ENCODE assay signal across 20 mouse cellular contexts in the genomic region with DNA sequence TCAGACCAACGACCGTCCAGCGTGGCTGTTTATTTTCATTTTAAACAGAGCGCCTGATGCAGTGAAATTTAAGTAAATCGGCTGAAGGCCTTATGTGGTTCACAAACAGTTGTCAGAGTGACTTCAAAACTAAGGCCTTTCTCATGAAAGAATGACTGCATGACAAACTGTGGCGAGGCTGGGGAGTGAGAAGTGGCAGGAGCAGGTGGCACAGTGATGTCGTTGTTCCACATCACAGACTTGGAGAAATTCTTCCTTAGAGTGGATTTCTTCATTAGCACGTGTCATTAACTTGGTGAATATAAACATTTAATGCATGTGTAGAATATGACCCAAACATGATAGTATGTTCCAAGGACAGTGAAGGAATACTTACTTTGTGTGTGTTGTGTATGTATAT.
DNase-seq lines count a peak whose midpoint lies in the region; ATAC-seq lines count a peak whose summit lies in the region.
"Had no signal": no experiment of that assay in that cellular context is flagged by ENCODE, and none has a peak within 500 bp of the region (broad histone marks: within the 10 kb centered on the region; RNA-seq: fewer than 3 reads in every experiment).

No protein-coding gene starts in this region.

- no peaks in the 10 kb centered on the region for H3K9me3 ChIP-seq in embryonic facial prominence, embryonic 14.5 days (ENCODE audit: control insufficient read depth, low read length)
- H3K9me3 ChIP-seq in embryonic facial prominence, embryonic 10.5 days: no peaks in the 10 kb centered on the region
- no peaks in the 10 kb centered on the region for H3K9me3 ChIP-seq in intestine, embryonic 15.5 days
- no peaks in the 10 kb centered on the region for H3K9me3 ChIP-seq in intestine, embryonic 16.5 days (ENCODE audit: control insufficient read depth, low read length)
- H3K9me3 ChIP-seq in neural tube, embryonic 13.5 days: no peaks in the 10 kb centered on the region
- H3K9me3 ChIP-seq: embryonic facial prominence, embryonic 15.5 days; forebrain, embryonic 10.5 days; hindbrain, embryonic 10.5 days; hindbrain, embryonic 15.5 days had no signal

- no peak for ATAC-seq in embryonic facial prominence, embryonic 14.5 days (ENCODE audit: low read depth)
- no peak for ATAC-seq in intestine, embryonic 15.5 days
- no peak for ATAC-seq in intestine, embryonic 16.5 days
- no peak for ATAC-seq in neural tube, embryonic 13.5 days (ENCODE audit: low read depth)
- ATAC-seq in megakaryocyte-erythroid progenitor cell, adult 5-6 weeks (replicated peaks; ENCODE audit: low FRiP score, low TSS enrichment, poor library complexity, severe bottlenecking): no peak
- ATAC-seq: forebrain, embryonic 14.5 days had no signal

- H3K9ac ChIP-seq in embryonic facial prominence, embryonic 14.5 days (ENCODE audit: low read depth, low read length): no peak overlapping the region
- H3K9ac ChIP-seq in intestine, embryonic 15.5 days: no peak overlapping the region
- no peak overlapping the region for H3K9ac ChIP-seq in intestine, embryonic 16.5 days (ENCODE audit: low read depth, low read length)
- no peak overlapping the region for H3K9ac ChIP-seq in neural tube, embryonic 13.5 days
- H3K9ac ChIP-seq: embryonic facial prominence, embryonic 15.5 days; hindbrain, embryonic 15.5 days had no signal

- H3K4me3 ChIP-seq in embryonic facial prominence, embryonic 14.5 days (ENCODE audit: low read depth, low read length): no peak overlapping the region
- H3K4me3 ChIP-seq in embryonic facial prominence, embryonic 10.5 days: no peak overlapping the region
- H3K4me3 ChIP-seq in intestine, embryonic 15.5 days (replicated peaks): no peak overlapping the region
- H3K4me3 ChIP-seq in intestine, embryonic 16.5 days (ENCODE audit: low read length): no peak overlapping the region
- H3K4me3 ChIP-seq in neural tube, embryonic 13.5 days: no peak overlapping the region
- H3K4me3 ChIP-seq: embryonic facial prominence, embryonic 15.5 days; erythroblast, embryonic 14.5 days; forebrain, embryonic 10.5 days; heart, adult 2 months; hindbrain, embryonic 10.5 days; hindbrain, embryonic 15.5 days had no signal

- H3K27me3 ChIP-seq in embryonic facial prominence, embryonic 14.5 days (replicated peaks; ENCODE audit: control insufficient read depth, insufficient read depth, low read length): no peaks in the 10 kb centered on the region
- H3K27me3 ChIP-seq in embryonic facial prominence, embryonic 10.5 days (replicated peaks; ENCODE audit: low read depth, poor library complexity, severe bottlenecking): no peaks in the 10 kb centered on the region
- H3K27me3 ChIP-seq in intestine, embryonic 15.5 days (replicated peaks): no peaks in the 10 kb centered on the region
- H3K27me3 ChIP-seq in intestine, embryonic 16.5 days (replicated peaks; ENCODE audit: control insufficient read depth, insufficient read depth, low read length): no peaks in the 10 kb centered on the region
- no peaks in the 10 kb centered on the region for H3K27me3 ChIP-seq in neural tube, embryonic 13.5 days
- H3K27me3 ChIP-seq: embryonic facial prominence, embryonic 15.5 days; hindbrain, embryonic 15.5 days had no signal

- H3K4me2 ChIP-seq in embryonic facial prominence, embryonic 14.5 days (ENCODE audit: low read depth, low read length): no peak overlapping the region
- no peak overlapping the region for H3K4me2 ChIP-seq in intestine, embryonic 15.5 days (replicated peaks)
- H3K4me2 ChIP-seq in intestine, embryonic 16.5 days (ENCODE audit: low read depth, low read length): no peak overlapping the region
- H3K4me2 ChIP-seq in neural tube, embryonic 13.5 days: no peak overlapping the region
- H3K4me2 ChIP-seq: embryonic facial prominence, embryonic 15.5 days; heart, embryonic 11.5 days; hindbrain, embryonic 15.5 days had no signal

- no peaks in the 10 kb centered on the region for H3K4me1 ChIP-seq in embryonic facial prominence, embryonic 14.5 days (ENCODE audit: control insufficient read depth, insufficient read depth, low read length)
- H3K4me1 ChIP-seq in embryonic facial prominence, embryonic 10.5 days: no peaks in the 10 kb centered on the region
- 0 out of 2 replicates have a peak, but pooled peaks cover 2% of the 10 kb centered on the region for H3K4me1 ChIP-seq in intestine, embryonic 15.5 days (replicated peaks)
- H3K4me1 ChIP-seq in intestine, embryonic 16.5 days (ENCODE audit: control insufficient read depth, insufficient read depth, low read length): peaks cover 5% of the 10 kb centered on the region; the same call in 1 of the 2 replicates
- H3K4me1 ChIP-seq in neural tube, embryonic 13.5 days (replicated peaks): peaks cover 19% of the 10 kb centered on the region
- H3K4me1 ChIP-seq: forebrain, embryonic 10.5 days; hindbrain, embryonic 10.5 days had no signal

- DNase-seq in embryonic facial prominence, embryonic 14.5 days (ENCODE audit: low spot score): peak; percentile 44
- no peak for DNase-seq in embryonic facial prominence, embryonic 10.5 days (ENCODE audit: low spot score)
- DNase-seq in neural tube, embryonic 10.5 days (ENCODE audit: extremely low spot score, low spot score): no peak
- DNase-seq: adrenal gland, postnatal 10 days; B cell, adult 2 months; cerebellum, adult 11-12 months; cerebellum, adult 9-10 months; cerebellum, postnatal 36 days; heart, adult 2 months had no signal

- 71% methylated on average over 8 of the region's 8 CpGs for WGBS in embryonic facial prominence, embryonic 14.5 days
- 88% methylated on average over 8 of the region's 8 CpGs for WGBS in embryonic facial prominence, embryonic 10.5 days
- WGBS in intestine, embryonic 15.5 days: 53% methylated on average over 8 of the region's 8 CpGs
- WGBS in intestine, embryonic 16.5 days: 58% methylated on average over 8 of the region's 8 CpGs
- 62% methylated on average over 8 of the region's 8 CpGs for WGBS in neural tube, embryonic 13.5 days

- H3K36me3 ChIP-seq in embryonic facial prominence, embryonic 14.5 days (ENCODE audit: control insufficient read depth, insufficient read depth, low read length): peaks cover 69% of the 10 kb centered on the region
- H3K36me3 ChIP-seq in embryonic facial prominence, embryonic 10.5 days (replicated peaks): peaks cover 75% of the 10 kb centered on the region
- peaks cover 9% of the 10 kb centered on the region for H3K36me3 ChIP-seq in intestine, embryonic 15.5 days
- H3K36me3 ChIP-seq in intestine, embryonic 16.5 days (ENCODE audit: control insufficient read depth, insufficient read depth, low read length): peaks cover 10% of the 10 kb centered on the region
- H3K36me3 ChIP-seq in neural tube, embryonic 13.5 days: peaks cover 47% of the 10 kb centered on the region

- H3K27ac ChIP-seq in embryonic facial prominence, embryonic 14.5 days (replicated peaks; ENCODE audit: low read depth, low read length): no peak overlapping the region; the same call in 1 of the 2 replicates
- no peak overlapping the region for H3K27ac ChIP-seq in embryonic facial prominence, embryonic 10.5 days (replicated peaks)
- H3K27ac ChIP-seq in intestine, embryonic 15.5 days: peak overlapping the region; percentile 44; the same call in 1 of the 2 replicates
- no peak overlapping the region for H3K27ac ChIP-seq in intestine, embryonic 16.5 days (ENCODE audit: low read length)
- peak overlapping the region; percentile 7; the same call in 1 of the 2 replicates for H3K27ac ChIP-seq in neural tube, embryonic 13.5 days (replicated peaks)
- H3K27ac ChIP-seq: embryonic facial prominence, embryonic 15.5 days; forebrain, embryonic 10.5 days; heart, adult 2 months; hindbrain, embryonic 10.5 days; hindbrain, embryonic 15.5 days had no signal

Comparison
In these comparisons a context has a peak if more than half of its experiments do, and no peak if none do; other contexts are left out.
1. H3K27ac ChIP-seq: peak in intestine, embryonic 15.5 days (single experiment) and neural tube, embryonic 13.5 days (single experiment); none in embryonic facial prominence, embryonic 14.5 days (single experiment), embryonic facial prominence, embryonic 10.5 days (single experiment) and intestine, embryonic 16.5 days (single experiment).